Mouse (Mus musculus): ENCODE data around the gene Mtmr10. TPM values are rescaled to one million over a fixed set of nuclear protein-coding genes. Genes with fewer than 3 reads are reported as not detected.

The Mtmr10 gene
- total and polyA plus RNA-seq, 3 experiments, result 3.7 to 15.4 (median 14.8) TPM

DNA sequence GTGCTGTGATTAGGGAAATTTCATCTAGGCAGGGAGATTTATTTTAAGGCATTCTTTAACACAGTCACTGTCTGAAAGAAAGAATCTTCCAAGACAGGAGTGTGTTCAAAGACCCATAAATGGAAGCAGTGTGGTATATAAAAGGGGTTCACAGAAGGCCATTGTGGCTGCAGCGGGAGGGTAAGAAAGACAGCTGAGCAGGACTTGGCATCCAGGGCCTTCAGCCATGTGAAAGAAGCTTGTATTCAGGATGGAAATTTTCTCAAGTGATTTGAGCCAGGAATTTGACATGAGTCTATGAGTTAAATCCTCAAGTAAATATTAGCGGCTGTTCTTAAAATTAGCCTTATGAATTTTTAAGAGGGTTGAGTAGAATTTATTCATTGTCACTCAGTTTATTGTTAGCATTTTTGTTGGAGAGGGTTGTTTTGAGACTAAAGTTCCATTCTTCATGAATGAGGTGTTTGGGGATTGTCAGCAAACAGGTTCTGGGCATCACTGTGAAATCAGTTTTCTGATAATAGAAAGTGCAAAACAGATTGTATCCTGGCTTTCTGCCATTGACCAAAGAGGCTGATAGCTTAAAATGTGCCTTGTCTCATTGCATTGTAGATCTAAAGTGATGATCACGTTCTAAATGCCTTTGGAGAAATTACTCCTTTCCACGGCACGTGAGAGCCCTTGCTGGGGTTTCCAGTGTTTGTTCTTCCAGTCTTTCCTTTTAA is 9.0 kb downstream of the Mtmr10 start:
- H3K27me3 ChIP-seq (ENCODE audit: control insufficient read depth, insufficient read depth, low read length), result no peaks in the 10 kb centered on the region
- peaks cover 3% of the 10 kb centered on the region for H3K79me2 ChIP-seq (replicated peaks; ENCODE audit: control insufficient read depth, insufficient read depth, low read length)
- no peak for DNase-seq
- WGBS, result 79% methylated on average over 5 of the region's 5 CpGs
- peaks cover 5% of the 10 kb centered on the region; the same call in 1 of the 2 replicates for H3K36me3 ChIP-seq (ENCODE audit: control insufficient read depth, insufficient read depth, low read length)
- TF ChIP-seq POLR2A (IDR thresholded peaks at IDR 0.05; ENCODE audit: insufficient read depth, low read depth, low read length), result no peak
- no peak for TF ChIP-seq EP300 (IDR thresholded peaks at IDR 0.05; ENCODE audit: insufficient read depth, low read depth, low read length)
- TF ChIP-seq CTCF (IDR thresholded peaks at IDR 0.05), result no peak
- H3K4me3 ChIP-seq, result no peak overlapping the region
- H3K4me1 ChIP-seq (ENCODE audit: control insufficient read depth, insufficient read depth, low read length), result peaks cover 5% of the 10 kb centered on the region
- no peak overlapping the region for H3K9ac ChIP-seq (ENCODE audit: low read depth, low read length)
- no peak overlapping the region for H3K27ac ChIP-seq
- intact Hi-C loops (cut with DNase I), result no loop called here

GRCm38 (mm10) chr7:64310241-64310640 is 22.8 kb downstream of the Mtmr10 start:
- Histone ChIP-seq H3K79me2 (replicated peaks; ENCODE audit: control insufficient read depth, insufficient read depth, low read length) (no peaks in the 10 kb centered on the region; the same call in 1 of the 2 replicates), H3K4me1 (ENCODE audit: control insufficient read depth, insufficient read depth, low read length) (no peaks in the 10 kb centered on the region), H3K27ac (no peak overlapping the region), H3K9ac (ENCODE audit: low read depth, low read length) (no peak overlapping the region), H3K36me3 (ENCODE audit: control insufficient read depth, insufficient read depth, low read length) (peaks cover 2% of the 10 kb centered on the region; the same call in 1 of the 2 replicates), H3K4me3 (no peak overlapping the region), H3K27me3 (ENCODE audit: control insufficient read depth, insufficient read depth, low read length) (no peaks in the 10 kb centered on the region)
- TF ChIP-seq POLR2A (IDR thresholded peaks at IDR 0.05; ENCODE audit: insufficient read depth, low read depth, low read length) (no peak), EP300 (IDR thresholded peaks at IDR 0.05; ENCODE audit: insufficient read depth, low read depth, low read length) (no peak), CTCF (IDR thresholded peaks at IDR 0.05) (no peak)
- intact Hi-C loops (cut with DNase I), result no loop called here
- 84% methylated on average over 7 of the region's 7 CpGs for whole genome bisulfite sequencing
- no peak for DNase-seq

DNA sequence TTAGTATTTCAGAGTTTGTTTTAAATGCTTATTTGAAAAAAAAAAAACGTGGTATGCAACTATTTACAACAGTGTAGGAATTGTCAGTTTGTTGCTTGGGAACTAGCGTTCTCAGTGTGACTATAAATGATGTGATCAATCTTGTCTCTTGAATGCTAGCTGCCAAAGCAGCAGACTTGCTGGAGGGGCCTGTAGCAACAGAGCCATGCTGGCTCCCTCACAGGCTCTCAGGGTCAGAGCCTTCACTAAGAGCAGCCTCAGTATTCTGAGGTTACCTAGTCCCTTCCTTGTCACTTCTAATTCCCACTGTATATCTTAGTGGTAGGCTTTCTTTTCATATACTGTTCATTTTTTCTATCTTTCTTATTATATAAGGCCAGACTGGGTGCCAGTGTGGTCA is 23.3 kb downstream of the Mtmr10 start:
- H3K4me3 ChIP-seq, result no peak overlapping the region
- intact Hi-C loops (cut with DNase I), result no loop called here
- H3K4me1 ChIP-seq (ENCODE audit: control insufficient read depth, insufficient read depth, low read length), result no peaks in the 10 kb centered on the region
- WGBS, result 70% methylated on average over 2 of the region's 2 CpGs
- H3K79me2 ChIP-seq (replicated peaks; ENCODE audit: control insufficient read depth, insufficient read depth, low read length), result no peaks in the 10 kb centered on the region; the same call in 1 of the 2 replicates
- H3K9ac ChIP-seq (ENCODE audit: low read depth, low read length), result no peak overlapping the region
- no peak overlapping the region for H3K27ac ChIP-seq
- H3K27me3 ChIP-seq (ENCODE audit: control insufficient read depth, insufficient read depth, low read length), result no peaks in the 10 kb centered on the region
- TF ChIP-seq EP300 (IDR thresholded peaks at IDR 0.05; ENCODE audit: insufficient read depth, low read depth, low read length), result no peak
- no peak for TF ChIP-seq CTCF (IDR thresholded peaks at IDR 0.05)
- peaks cover 2% of the 10 kb centered on the region; the same call in 1 of the 2 replicates for H3K36me3 ChIP-seq (ENCODE audit: control insufficient read depth, insufficient read depth, low read length)
- DNase-seq, result no peak

DNA sequence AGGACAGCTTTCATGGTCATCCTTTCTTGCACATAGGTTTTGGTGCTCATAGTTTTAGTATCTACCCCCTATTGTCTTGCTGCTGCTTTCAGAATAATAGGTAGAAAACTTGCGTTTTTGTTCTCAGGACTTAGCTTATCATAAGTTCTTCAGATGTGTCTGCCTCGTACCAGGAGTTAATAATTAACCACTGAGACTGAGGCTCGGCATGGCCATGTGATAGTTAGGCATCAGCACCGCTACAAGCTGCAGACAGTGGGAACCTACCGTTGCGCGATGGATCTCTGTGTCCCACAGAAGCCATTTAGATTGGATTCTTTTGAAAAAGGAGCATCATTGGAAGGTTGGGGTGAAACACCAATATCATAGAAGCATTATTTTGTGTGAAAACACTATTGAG is 25.4 kb downstream of the Mtmr10 start:
- no peak overlapping the region for H3K9ac ChIP-seq (ENCODE audit: low read depth, low read length)
- H3K79me2 ChIP-seq (replicated peaks; ENCODE audit: control insufficient read depth, insufficient read depth, low read length), result no peaks in the 10 kb centered on the region; the same call in 1 of the 2 replicates
- peaks cover 2% of the 10 kb centered on the region; the same call in 1 of the 2 replicates for H3K36me3 ChIP-seq (ENCODE audit: control insufficient read depth, insufficient read depth, low read length)
- no peak overlapping the region for H3K27ac ChIP-seq
- 97% methylated on average over 7 of the region's 7 CpGs for WGBS
- intact Hi-C loops (cut with DNase I), result no loop called here
- no peaks in the 10 kb centered on the region for H3K27me3 ChIP-seq (ENCODE audit: control insufficient read depth, insufficient read depth, low read length)
- no peak for TF ChIP-seq CTCF (IDR thresholded peaks at IDR 0.05)
- no peak for TF ChIP-seq POLR2A (IDR thresholded peaks at IDR 0.05; ENCODE audit: insufficient read depth, low read depth, low read length)
- TF ChIP-seq EP300 (IDR thresholded peaks at IDR 0.05; ENCODE audit: insufficient read depth, low read depth, low read length), result no peak
- no peak for DNase-seq
- no peak overlapping the region for H3K4me3 ChIP-seq
- H3K4me1 ChIP-seq (ENCODE audit: control insufficient read depth, insufficient read depth, low read length), result no peaks in the 10 kb centered on the region

DNA sequence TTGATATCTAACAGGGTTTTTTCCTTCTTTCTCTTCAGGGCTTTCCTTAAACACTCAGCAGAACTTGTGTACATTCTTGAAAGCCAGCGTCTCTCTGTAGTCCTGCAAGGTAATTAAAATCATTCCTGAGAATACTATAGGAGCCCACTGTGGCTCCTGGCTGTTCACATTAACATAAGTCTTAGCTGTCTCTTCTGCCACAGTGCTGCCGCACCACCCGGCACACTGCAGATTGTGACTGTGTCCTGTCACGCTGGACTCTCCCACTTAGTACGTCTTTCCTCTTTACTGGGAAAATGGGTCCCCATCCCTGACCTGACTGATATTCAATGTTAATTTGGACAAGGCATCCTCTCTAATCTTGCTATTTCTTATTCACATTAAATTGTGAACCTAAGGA is 33.7 kb downstream of the Mtmr10 start:
- TF ChIP-seq CTCF (IDR thresholded peaks at IDR 0.05) (no peak), POLR2A (IDR thresholded peaks at IDR 0.05; ENCODE audit: insufficient read depth, low read depth, low read length) (no peak)

GRCm38 (mm10) chr7:64321658-64322057 is 34.2 kb downstream of the Mtmr10 start:
- no peaks in the 10 kb centered on the region for H3K79me2 ChIP-seq (replicated peaks; ENCODE audit: control insufficient read depth, insufficient read depth, low read length)
- H3K4me1 ChIP-seq (ENCODE audit: control insufficient read depth, insufficient read depth, low read length), result no peaks in the 10 kb centered on the region
- no peak overlapping the region for H3K27ac ChIP-seq
- no peak overlapping the region for H3K9ac ChIP-seq (ENCODE audit: low read depth, low read length)
- no peak for DNase-seq
- H3K27me3 ChIP-seq (ENCODE audit: control insufficient read depth, insufficient read depth, low read length), result no peaks in the 10 kb centered on the region
- 91% methylated on average over 4 of the region's 4 CpGs for WGBS
- intact Hi-C loops (cut with DNase I), result no loop called here
- TF ChIP-seq CTCF (IDR thresholded peaks at IDR 0.05), result no peak
- no peak for TF ChIP-seq POLR2A (IDR thresholded peaks at IDR 0.05; ENCODE audit: insufficient read depth, low read depth, low read length)
- no peak for TF ChIP-seq EP300 (IDR thresholded peaks at IDR 0.05; ENCODE audit: insufficient read depth, low read depth, low read length)
- no peak overlapping the region for H3K4me3 ChIP-seq
- H3K36me3 ChIP-seq (ENCODE audit: control insufficient read depth, insufficient read depth, low read length), result peaks cover 2% of the 10 kb centered on the region; the same call in 1 of the 2 replicates

More for the DNA sequence above, 33.7 kb downstream of the Mtmr10 start:
- H3K9ac ChIP-seq (ENCODE audit: low read depth, low read length), result no peak overlapping the region
- peaks cover 2% of the 10 kb centered on the region; the same call in 1 of the 2 replicates for H3K36me3 ChIP-seq (ENCODE audit: control insufficient read depth, insufficient read depth, low read length)
- H3K27me3 ChIP-seq (ENCODE audit: control insufficient read depth, insufficient read depth, low read length), result no peaks in the 10 kb centered on the region
- no peaks in the 10 kb centered on the region for H3K79me2 ChIP-seq (replicated peaks; ENCODE audit: control insufficient read depth, insufficient read depth, low read length)
- H3K4me1 ChIP-seq (ENCODE audit: control insufficient read depth, insufficient read depth, low read length), result no peaks in the 10 kb centered on the region
- intact Hi-C loops (cut with DNase I), result no loop called here
- DNase-seq, result no peak
- H3K27ac ChIP-seq, result no peak overlapping the region
- H3K4me3 ChIP-seq, result no peak overlapping the region
- 90% methylated on average over 5 of the region's 5 CpGs for WGBS
